Mouse (Mus musculus): Measurements from ENCODE around the gene Catsper1.

GRCm38 (mm10) chr19:5374748-5375147, 39.2 kb downstream of the Catsper1 start:
- TF ChIP-seq CTCF (IDR thresholded peaks at IDR 0.05; ENCODE audit: low read depth, low read length) (no peak), GATA1 (IDR thresholded peaks at IDR 0.05; ENCODE audit: borderline replicate concordance, low read length) (no peak), TAL1 (conservative IDR thresholded peaks at IDR 0.05; ENCODE audit: low read depth, low read length) (no peak), POLR2AphosphoS5 (IDR thresholded peaks at IDR 0.05; ENCODE audit: insufficient replicate concordance, low read depth, low read length) (no peak)
